16 mouse cellular contexts compared by ENCODE assay signal in the genomic region with DNA sequence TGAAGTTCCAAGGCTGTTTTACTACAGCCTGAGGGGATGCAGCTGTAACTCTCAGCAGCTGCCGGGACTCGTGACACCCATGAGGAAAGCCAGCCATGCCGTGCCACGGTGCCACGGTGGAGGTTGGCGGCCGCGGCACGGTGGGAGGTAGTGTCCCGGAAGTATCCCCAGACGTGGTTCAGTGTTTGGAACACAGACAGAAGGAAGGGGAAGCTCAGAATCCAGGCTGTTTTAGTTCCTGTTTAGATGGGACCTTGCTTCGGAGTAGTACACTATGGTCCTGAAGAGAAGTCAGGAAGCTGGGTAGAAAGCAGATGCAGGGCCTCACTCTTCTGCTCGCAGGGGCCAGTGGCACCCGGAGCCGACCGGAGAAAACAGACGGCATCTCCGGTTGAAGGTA. TPM values are rescaled to one million over a fixed set of nuclear protein-coding genes. Genes with fewer than 3 reads are reported as not detected.
DNase-seq lines count a peak whose midpoint lies in the region; ATAC-seq and TF ChIP-seq lines count a peak whose summit lies in the region.
"Had no signal": no experiment of that assay in that cellular context is flagged by ENCODE, and none has a peak within 500 bp of the region (broad histone marks: within the 10 kb centered on the region; RNA-seq: fewer than 3 reads in every experiment).

No protein-coding gene starts in this region.

- H3K36me3 ChIP-seq in heart, embryonic 15.5 days: peaks cover 3% of the 10 kb centered on the region
- H3K36me3 ChIP-seq in neural tube, embryonic 13.5 days: 0 out of 2 replicates have a peak, but pooled peaks cover 3% of the 10 kb centered on the region
- H3K36me3 ChIP-seq in intestine, postnatal 0 days (ENCODE audit: control insufficient read depth, insufficient read depth): no peaks in the 10 kb centered on the region

- WGBS in heart, embryonic 15.5 days: 47% methylated on average over 18 of the region's 18 CpGs
- WGBS in neural tube, embryonic 13.5 days: 72% methylated on average over 18 of the region's 18 CpGs
- WGBS in intestine, postnatal 0 days: 74% methylated on average over 18 of the region's 18 CpGs

- H3K27me3 ChIP-seq in heart, embryonic 15.5 days: no peaks in the 10 kb centered on the region
- H3K27me3 ChIP-seq in neural tube, embryonic 13.5 days: no peaks in the 10 kb centered on the region
- no peaks in the 10 kb centered on the region for H3K27me3 ChIP-seq in intestine, postnatal 0 days (replicated peaks; ENCODE audit: control insufficient read depth, insufficient read depth, low read length)

- H3K9me3 ChIP-seq in heart, embryonic 15.5 days (replicated peaks): peaks cover 3% of the 10 kb centered on the region
- H3K9me3 ChIP-seq in neural tube, embryonic 13.5 days: no peaks in the 10 kb centered on the region
- no peaks in the 10 kb centered on the region for H3K9me3 ChIP-seq in intestine, postnatal 0 days (ENCODE audit: control insufficient read depth)

- no peak overlapping the region for H3K9ac ChIP-seq in heart, embryonic 15.5 days
- H3K9ac ChIP-seq in neural tube, embryonic 13.5 days: no peak overlapping the region
- H3K9ac ChIP-seq in intestine, postnatal 0 days (ENCODE audit: low read depth, low read length): no peak overlapping the region

- H3K4me3 ChIP-seq in heart, embryonic 15.5 days: no peak overlapping the region
- no peak overlapping the region for H3K4me3 ChIP-seq in neural tube, embryonic 13.5 days
- no peak overlapping the region for H3K4me3 ChIP-seq in intestine, postnatal 0 days (ENCODE audit: low read depth, low read length)
- H3K4me3 ChIP-seq: left cerebral cortex, adult 2 months; midbrain, embryonic 10.5 days had no signal

- H3K4me1 ChIP-seq in heart, embryonic 15.5 days (replicated peaks): peaks cover 25% of the 10 kb centered on the region
- H3K4me1 ChIP-seq in neural tube, embryonic 13.5 days (replicated peaks): peaks cover 47% of the 10 kb centered on the region
- H3K4me1 ChIP-seq in intestine, postnatal 0 days (replicated peaks; ENCODE audit: control insufficient read depth, insufficient read depth, low read length): no peaks in the 10 kb centered on the region

- peak overlapping the region; percentile 18 for H3K4me2 ChIP-seq in heart, embryonic 15.5 days
- H3K4me2 ChIP-seq in neural tube, embryonic 13.5 days: no peak overlapping the region
- H3K4me2 ChIP-seq in intestine, postnatal 0 days (replicated peaks; ENCODE audit: low read depth): peak overlapping the region; percentile 17; the same call in 1 of the 2 replicates
- H3K4me2 ChIP-seq: hindbrain, embryonic 14.5 days had no signal

- H3K27ac ChIP-seq in heart, embryonic 15.5 days: no peak overlapping the region
- 0 out of 2 replicates have a peak overlapping the region, but pooled peaks have one; percentile 5 for H3K27ac ChIP-seq in neural tube, embryonic 13.5 days (replicated peaks)
- no peak overlapping the region for H3K27ac ChIP-seq in intestine, postnatal 0 days (ENCODE audit: low read depth, low read length)
- H3K27ac ChIP-seq: hindbrain, embryonic 14.5 days; left cerebral cortex, adult 2 months; midbrain, embryonic 10.5 days had no signal

- no peak for TF ChIP-seq CTCF in intestine, postnatal 0 days (IDR thresholded peaks at IDR 0.05; ENCODE audit: low read depth)

- no peak for DNase-seq in heart, adult 9 months (ENCODE audit: low spot score in 2 of 2)
- no peak for DNase-seq in neural tube, embryonic 10.5 days (ENCODE audit: extremely low spot score, low spot score)
- DNase-seq in testis, postnatal 14 days (ENCODE audit: low spot score): peak; percentile 5
- DNase-seq in thymus, postnatal 0 days (ENCODE audit: low spot score): no peak
- DNase-seq: adrenal gland, postnatal 36 days; cerebellum, adult 18-20 months; gastrocnemius, postnatal 25 days; lung, adult 18-20 months had no signal

- no peak for ATAC-seq in heart, embryonic 15.5 days (replicated peaks; ENCODE audit: insufficient number of reproducible peaks, insufficient read depth, low FRiP score, low read depth)
- ATAC-seq in neural tube, embryonic 13.5 days (ENCODE audit: low read depth): no peak
- no peak for ATAC-seq in intestine, postnatal 0 days
- ATAC-seq: forebrain, embryonic 16.5 days had no signal

RNA-seq across cellular contexts. Expression of gene Acvr2b, which starts 16.1 kb away (rescaled TPM):
- 9.5 and 12.6 TPM in 2 replicates for polyA plus RNA-seq in heart, embryonic 15.5 days (2015; fragmentation: Nextera tagmentation; extraction: Ambion mirVana)
- polyA plus RNA-seq in neural tube, embryonic 13.5 days (2015; fragmentation: Nextera tagmentation; extraction: Ambion mirVana): 53.7 and 53.9 TPM in 2 replicates
- 5.4 and 5.8 TPM in 2 replicates for polyA plus RNA-seq in intestine, postnatal 0 days (2015; fragmentation: Nextera tagmentation; extraction: Ambion mirVana)
- 3.5 and 5.6 TPM in 2 replicates for polyA plus RNA-seq in thymus, postnatal 0 days (2015; fragmentation: Nextera tagmentation; extraction: Ambion mirVana)

RNA-seq across cellular contexts. Expression of gene Exog, which starts 26.7 kb away (rescaled TPM):
- 9.7 and 12.0 TPM in 2 replicates for polyA plus RNA-seq in heart, embryonic 15.5 days (2015; fragmentation: Nextera tagmentation; extraction: Ambion mirVana)
- polyA plus RNA-seq in neural tube, embryonic 13.5 days (2015; fragmentation: Nextera tagmentation; extraction: Ambion mirVana): 45.4 and 47.2 TPM in 2 replicates
- polyA plus RNA-seq in intestine, postnatal 0 days (2015; fragmentation: Nextera tagmentation; extraction: Ambion mirVana): 4.4 and 4.6 TPM in 2 replicates
- polyA plus RNA-seq in thymus, postnatal 0 days (2015; fragmentation: Nextera tagmentation; extraction: Ambion mirVana): 20.9 and 21.4 TPM in 2 replicates

RNA-seq across cellular contexts. Expression of gene Slc22a14, which starts 52.7 kb away (rescaled TPM):
- polyA plus RNA-seq in heart, embryonic 15.5 days (2015; fragmentation: Nextera tagmentation; extraction: Ambion mirVana): 0.11 and 0.25 TPM in 2 replicates
- polyA plus RNA-seq in neural tube, embryonic 13.5 days (2015; fragmentation: Nextera tagmentation; extraction: Ambion mirVana): not detected in 2 replicates
- 0.12 TPM in 1 of 2 replicates, not detected in the other for polyA plus RNA-seq in intestine, postnatal 0 days (2015; fragmentation: Nextera tagmentation; extraction: Ambion mirVana)
- 0.09 TPM in 1 of 2 replicates, not detected in the other for polyA plus RNA-seq in thymus, postnatal 0 days (2015; fragmentation: Nextera tagmentation; extraction: Ambion mirVana)
- polyA plus RNA-seq: forebrain, embryonic 16.5 days; hindbrain, embryonic 14.5 days; midbrain, embryonic 10.5 days; neural tube, embryonic 14.5 days had no signal
